Mouse (Mus musculus) myocyte (in vitro differentiated cells): ENCODE results near the gene Wipf2. TPM values are rescaled to one million over a fixed set of nuclear protein-coding genes. Genes with fewer than 3 reads are reported as not detected.
"Not testable (repeated sequence)": the region's sequence is repeated elsewhere in the genome, so short reads cannot be mapped to it uniquely, and the experiment has no call there.

ENCODE experiments used
- H3K27me3 ChIP-seq: one replicate; pipeline ENCODE4 v1.6.1; 2011; ENCODE audit not compliant: control insufficient read depth, insufficient read depth, insufficient read length
- H3K36me3 ChIP-seq: one replicate; pipeline ENCODE4 v1.6.1; 2011; ENCODE audit not compliant: control insufficient read depth, insufficient read depth
- H3K4me2 ChIP-seq: one replicate; pipeline ENCODE4 v1.6.1; 2011; ENCODE audit warnings: low read depth, control low read depth
- H3K4me3 ChIP-seq: one replicate; pipeline ENCODE4 v1.5.1; 2011; ENCODE audit warnings: mild to moderate bottlenecking, control low read depth, moderate library complexity
- H3K79me2 ChIP-seq: one replicate; pipeline ENCODE4 v1.6.1; 2011; ENCODE audit not compliant: control insufficient read depth, insufficient read depth
- H3ac ChIP-seq: one replicate; pipeline ENCODE4 v1.6.1; 2011; ENCODE audit not compliant: control insufficient read depth, insufficient read length
- CEBPB ChIP-seq: IDR thresholded peaks from 2 replicates; pipeline ENCODE4 v1.6.1; 2011; ENCODE audit warnings: mild to moderate bottlenecking, moderate library complexity; ENCODE audit not compliant: poor library complexity, insufficient read depth, severe bottlenecking
- E2F4 ChIP-seq: IDR thresholded peaks from one replicate; pipeline ENCODE4 v1.6.1; 2011; ENCODE audit warnings: mild to moderate bottlenecking, control low read depth, moderate library complexity; ENCODE audit not compliant: insufficient read depth
- MAX ChIP-seq: IDR thresholded peaks from one replicate; pipeline ENCODE4 v1.6.1; 2011; ENCODE audit warnings: low read depth, mild to moderate bottlenecking, control low read depth
- MYOD1 ChIP-seq, 3 experiments: IDR thresholded peaks; one replicate each; pipeline ENCODE4 v1.6.1; 2011; ENCODE audit warnings: control low read depth in 2 of 3, low read depth in 2 of 3, mild to moderate bottlenecking in 2 of 3, moderate library complexity in 1 of 3; ENCODE audit not compliant: insufficient read length in 2 of 3, control insufficient read depth in 1 of 3
- MYOG ChIP-seq, 3 experiments: IDR thresholded peaks; one replicate each; pipeline ENCODE4 v1.6.1; 2011; ENCODE audit warnings: control low read depth in 2 of 3, low read depth in 2 of 3, mild to moderate bottlenecking in 2 of 3; ENCODE audit not compliant: insufficient read length in 2 of 3, control insufficient read depth in 1 of 3, insufficient read depth in 1 of 3
- POLR2A ChIP-seq: IDR thresholded peaks from one replicate; pipeline ENCODE4 v1.6.1; 2011; ENCODE audit warnings: low read depth, mild to moderate bottlenecking, control low read depth, moderate library complexity; ENCODE audit not compliant: insufficient read length
- POLR2AphosphoS2 ChIP-seq: IDR thresholded peaks from one replicate; pipeline ENCODE4 v1.6.1; 2011; ENCODE audit warnings: low read depth, control low read depth; ENCODE audit not compliant: insufficient read length
- REST ChIP-seq: IDR thresholded peaks from one replicate; pipeline ENCODE4 v1.6.1; 2011; ENCODE audit warnings: mild to moderate bottlenecking, control low read depth, moderate library complexity; ENCODE audit not compliant: insufficient read depth, insufficient read length
- SRF ChIP-seq: IDR thresholded peaks from one replicate; pipeline ENCODE4 v1.6.1; 2011; ENCODE audit warnings: low read depth; ENCODE audit not compliant: control insufficient read depth, insufficient read length
- TCF12 ChIP-seq: IDR thresholded peaks from one replicate; pipeline ENCODE4 v1.6.1; 2011; ENCODE audit warnings: mild to moderate bottlenecking, control low read depth; ENCODE audit not compliant: poor library complexity, insufficient read depth, severe bottlenecking
- TCF3 ChIP-seq: IDR thresholded peaks from one replicate; pipeline ENCODE4 v1.6.1; 2011; ENCODE audit warnings: low read depth, control low read depth; ENCODE audit not compliant: insufficient read length
- USF1 ChIP-seq: IDR thresholded peaks from one replicate; pipeline ENCODE4 v1.6.1; 2011; ENCODE audit warnings: low read depth, mild to moderate bottlenecking, control low read depth, moderate library complexity
- polyA plus RNA-seq: library from polyadenylated mRNA; unstranded; fragments of >200 nt; fragmentation: generic; extraction: Trizol; gene quantifications from one replicate; pipeline ENCODE4 v1.2.1, GENCODE M21; 2012; ENCODE audit warnings: missing spikeins

The Wipf2 gene
- polyA plus RNA-seq, 1 experiment: 5.3 TPM

DNA sequence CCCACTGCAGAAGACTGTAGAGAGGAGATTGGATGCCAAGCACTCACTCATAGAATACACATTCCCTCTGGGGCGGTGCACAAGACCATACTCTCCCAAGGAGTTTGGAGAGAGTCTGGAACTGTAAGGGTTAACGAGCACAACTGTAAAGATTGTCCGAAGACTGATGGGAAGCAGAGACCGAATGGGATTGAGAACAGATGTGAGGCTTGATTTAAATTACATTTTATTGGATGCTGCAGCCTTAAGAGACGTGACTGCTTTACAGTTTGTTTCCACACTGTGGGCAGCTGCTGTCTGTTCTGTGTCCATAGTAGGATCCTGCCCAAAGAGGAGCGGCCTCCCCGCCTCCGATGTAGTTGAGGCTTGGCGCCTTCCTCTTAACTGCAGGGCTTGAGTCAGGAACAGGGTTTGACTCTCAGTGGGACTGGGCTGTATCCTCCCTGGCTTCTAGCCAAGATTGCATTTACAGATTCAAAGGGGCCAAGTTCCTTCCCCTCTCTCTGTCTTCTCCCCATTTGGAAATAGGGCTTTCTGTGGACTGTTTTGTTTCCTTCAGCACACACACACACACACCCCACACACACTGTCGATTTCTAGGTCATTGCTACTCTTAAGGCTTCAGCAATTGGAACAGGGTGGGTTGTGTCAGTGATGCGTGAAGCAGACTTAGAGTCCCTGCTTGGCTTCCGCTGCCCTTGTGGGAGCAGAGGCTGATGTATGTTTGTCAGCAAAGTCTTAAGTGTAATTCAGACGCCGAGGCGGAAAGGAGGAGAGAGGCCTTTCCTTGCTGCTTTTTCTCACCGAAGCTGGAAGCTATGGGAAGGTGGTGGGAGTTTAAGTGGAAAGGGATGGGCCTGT lies 59.6 kb downstream of the Wipf2 start:
- not testable (repeated sequence) for H3K4me3 ChIP-seq, H3K4me2 ChIP-seq, H3ac ChIP-seq, H3K36me3 ChIP-seq, H3K27me3 ChIP-seq, H3K79me2 ChIP-seq

DNA sequence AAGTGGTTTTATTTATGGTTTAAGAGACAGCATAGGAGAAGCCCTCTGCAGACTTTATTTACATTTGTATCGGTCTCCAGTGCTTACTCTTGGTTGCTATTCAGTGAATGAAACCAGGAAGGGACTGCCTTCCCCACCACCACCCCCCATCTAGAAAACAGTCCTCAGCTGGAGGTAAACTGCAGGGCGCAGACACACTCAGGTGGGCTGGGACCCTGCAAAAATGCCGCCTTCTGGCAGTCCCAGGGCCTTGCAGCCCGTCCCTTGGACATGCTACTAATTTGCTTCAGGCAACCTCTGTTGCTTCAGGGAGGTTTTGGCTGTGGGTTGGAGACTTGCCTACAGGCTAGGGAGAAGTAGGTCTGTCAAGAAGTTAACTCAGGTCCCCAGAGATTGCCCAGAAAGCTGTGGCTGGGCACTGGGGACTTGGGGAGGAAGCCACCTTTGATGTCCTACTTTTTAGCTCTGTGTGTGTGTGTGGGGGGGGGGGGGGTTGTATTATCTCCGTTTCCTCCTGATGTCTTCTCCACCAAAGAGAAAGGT lies 61.3 kb downstream of the Wipf2 start:
- no peaks in the 10 kb centered on the region for H3K36me3 ChIP-seq
- H3ac ChIP-seq: no peak overlapping the region
- H3K79me2 ChIP-seq: no peaks in the 10 kb centered on the region
- H3K4me3 ChIP-seq: no peak overlapping the region
- H3K4me2 ChIP-seq: no peak overlapping the region
- TF ChIP-seq CEBPB (no peak), E2F4 (no peak), POLR2AphosphoS2 (no peak), POLR2A (no peak), MAX (no peak), MYOD1 (IDR thresholded peaks at IDR 0.05; ENCODE audit: control insufficient read depth in 1 of 3, insufficient read length in 2 of 3, low read depth in 2 of 3) (no peak), REST (no peak), TCF3 (no peak), TCF12 (no peak), USF1 (no peak), SRF (no peak), MYOG (IDR thresholded peaks at IDR 0.05; ENCODE audit: control insufficient read depth in 1 of 3, insufficient read depth in 1 of 3, insufficient read length in 2 of 3, low read depth in 2 of 3) (no peak)
- no peaks in the 10 kb centered on the region for H3K27me3 ChIP-seq

DNA sequence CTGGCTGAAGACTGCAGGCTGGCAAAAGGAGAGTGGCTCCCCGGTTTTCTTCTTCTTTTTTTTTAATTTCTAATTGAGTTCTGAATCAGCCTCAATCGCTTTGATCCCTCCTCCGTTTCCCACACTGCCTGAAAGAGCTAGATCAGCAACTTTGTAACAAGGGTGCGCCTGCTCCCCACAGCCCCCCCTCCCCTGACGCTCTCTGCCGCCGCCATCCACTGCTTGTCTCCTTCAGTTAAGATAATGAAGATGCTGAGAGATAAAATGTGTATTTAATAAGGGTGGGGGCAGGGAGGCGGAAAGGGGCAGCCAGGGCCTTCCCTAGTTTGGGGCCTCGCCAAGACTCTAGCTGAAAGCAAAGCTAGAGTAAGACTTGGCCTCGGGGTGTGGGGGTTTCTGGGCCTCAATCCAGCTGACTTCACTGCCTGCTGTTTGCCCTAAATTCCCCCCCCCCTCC lies 61.9 kb downstream of the Wipf2 start:
- Histone ChIP-seq H3K4me3 (no peak overlapping the region), H3K79me2 (no peaks in the 10 kb centered on the region), H3K36me3 (no peaks in the 10 kb centered on the region), H3ac (no peak overlapping the region), H3K4me2 (peak overlapping the region; percentile 2), H3K27me3 (no peaks in the 10 kb centered on the region)
- no peak for TF ChIP-seq POLR2A
- no peak for TF ChIP-seq POLR2AphosphoS2
- TF ChIP-seq SRF: no peak
- TF ChIP-seq CEBPB: no peak
- TF ChIP-seq USF1: no peak
- TF ChIP-seq TCF12: no peak
- no peak for TF ChIP-seq MYOD1 (IDR thresholded peaks at IDR 0.05; ENCODE audit: control insufficient read depth in 1 of 3, insufficient read length in 2 of 3, low read depth in 2 of 3)
- no peak for TF ChIP-seq MAX
- no peak for TF ChIP-seq MYOG (IDR thresholded peaks at IDR 0.05; ENCODE audit: control insufficient read depth in 1 of 3, insufficient read depth in 1 of 3, insufficient read length in 2 of 3, low read depth in 2 of 3)
- TF ChIP-seq REST: no peak
- TF ChIP-seq E2F4: no peak
- TF ChIP-seq TCF3: no peak

DNA sequence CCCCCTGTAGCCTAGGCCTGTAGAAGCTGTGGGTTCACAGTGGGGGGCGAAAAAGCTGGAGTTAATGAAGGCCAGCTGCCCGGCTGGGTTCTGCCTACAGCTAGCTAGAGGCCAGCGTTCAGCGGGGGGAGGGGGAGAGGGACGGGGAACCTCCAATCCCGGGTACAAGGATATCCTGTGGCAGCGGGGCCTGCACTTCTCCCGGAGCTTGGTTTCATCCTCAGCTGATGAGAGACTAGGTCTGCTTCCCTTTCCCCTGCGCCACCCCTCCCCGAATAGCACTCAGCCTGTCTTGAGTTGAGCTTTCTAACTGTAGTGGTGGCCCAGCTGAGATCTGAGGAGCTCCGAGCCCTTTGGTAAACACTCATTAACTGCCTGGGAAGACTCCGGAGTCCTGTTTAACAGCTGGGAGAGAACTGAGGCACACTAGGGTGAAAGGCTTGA lies 62.5 kb downstream of the Wipf2 start:
- Histone ChIP-seq H3ac (no peak overlapping the region), H3K27me3 (no peaks in the 10 kb centered on the region), H3K79me2 (no peaks in the 10 kb centered on the region), H3K4me2 (peak overlapping the region; percentile 2), H3K36me3 (no peaks in the 10 kb centered on the region), H3K4me3 (no peak overlapping the region)
- TF ChIP-seq SRF: no peak
- no peak for TF ChIP-seq MYOG (IDR thresholded peaks at IDR 0.05; ENCODE audit: control insufficient read depth in 1 of 3, insufficient read depth in 1 of 3, insufficient read length in 2 of 3, low read depth in 2 of 3)
- no peak for TF ChIP-seq CEBPB
- TF ChIP-seq MAX: no peak
- TF ChIP-seq MYOD1 (IDR thresholded peaks at IDR 0.05; ENCODE audit: control insufficient read depth in 1 of 3, insufficient read length in 2 of 3, low read depth in 2 of 3): no peak
- TF ChIP-seq TCF3: no peak
- TF ChIP-seq POLR2A: no peak
- TF ChIP-seq TCF12: no peak
- TF ChIP-seq REST: no peak
- TF ChIP-seq E2F4: no peak
- no peak for TF ChIP-seq POLR2AphosphoS2
- TF ChIP-seq USF1: no peak

DNA sequence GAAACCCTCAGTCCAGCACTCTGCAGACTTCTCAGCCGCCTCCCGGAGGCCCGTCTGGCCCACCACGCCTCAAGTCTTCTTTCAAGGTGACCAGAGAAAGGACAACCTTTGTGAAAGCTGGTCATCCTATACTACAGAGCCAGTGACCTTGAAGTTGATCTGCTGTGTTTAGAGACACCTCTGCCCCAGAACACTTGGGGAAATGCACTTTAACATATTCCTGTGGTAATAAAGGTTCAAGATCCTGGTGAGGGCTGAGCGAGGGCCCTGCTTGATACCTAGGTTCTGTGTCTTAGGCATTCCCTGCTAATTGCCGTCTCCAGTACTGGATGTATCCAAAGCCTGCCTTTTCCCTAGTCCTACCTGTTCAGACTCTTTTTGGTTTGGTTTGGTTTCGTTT lies 63.1 kb downstream of the Wipf2 start:
- H3K4me2 ChIP-seq: no peak overlapping the region
- H3K4me3 ChIP-seq: no peak overlapping the region
- H3K27me3 ChIP-seq: no peaks in the 10 kb centered on the region
- no peaks in the 10 kb centered on the region for H3K79me2 ChIP-seq
- H3K36me3 ChIP-seq: no peaks in the 10 kb centered on the region
- TF ChIP-seq TCF3 (no peak), POLR2A (no peak), E2F4 (no peak), MYOD1 (IDR thresholded peaks at IDR 0.05; ENCODE audit: control insufficient read depth in 1 of 3, insufficient read length in 2 of 3, low read depth in 2 of 3) (no peak), MAX (no peak), TCF12 (no peak), MYOG (IDR thresholded peaks at IDR 0.05; ENCODE audit: control insufficient read depth in 1 of 3, insufficient read depth in 1 of 3, insufficient read length in 2 of 3, low read depth in 2 of 3) (no peak), POLR2AphosphoS2 (no peak), USF1 (no peak), REST (no peak), CEBPB (no peak), SRF (no peak)
- no peak overlapping the region for H3ac ChIP-seq
